Mouse (Mus musculus) colon, adult 2 months (tissue): ENCODE results near the gene Doc2a. TPM values are rescaled to one million over a fixed set of nuclear protein-coding genes. Genes with fewer than 3 reads are reported as not detected.

Experiments
- polyA plus RNA-seq: library from polyadenylated mRNA; depleted of rRNA; stranded (reverse); fragments of >200 nt; gene quantifications from 2 replicates; pipeline ENCODE4 v1.2.3, GENCODE M21; 2012; rRNA removed

Gene Doc2a
- not detected in 2 replicates for polyA plus RNA-seq

GRCm38 (mm10) chr7:126847116-126847420, at the start of gene Doc2a:
Doc2a (plus strand) TSS chr7:126847416.

GRCm38 (mm10) chr7:126831539-126831938, 15.7 kb upstream of the Doc2a start, which contains the start of gene 4930451I11Rik:
4930451I11Rik (minus strand) TSS chr7:126831639.

GRCm38 (mm10) chr7:126861429-126862130, 14.4 kb downstream of the Doc2a start, which contains the start of gene Hirip3:
Hirip3 (plus strand) TSS chr7:126861972.

DNA sequence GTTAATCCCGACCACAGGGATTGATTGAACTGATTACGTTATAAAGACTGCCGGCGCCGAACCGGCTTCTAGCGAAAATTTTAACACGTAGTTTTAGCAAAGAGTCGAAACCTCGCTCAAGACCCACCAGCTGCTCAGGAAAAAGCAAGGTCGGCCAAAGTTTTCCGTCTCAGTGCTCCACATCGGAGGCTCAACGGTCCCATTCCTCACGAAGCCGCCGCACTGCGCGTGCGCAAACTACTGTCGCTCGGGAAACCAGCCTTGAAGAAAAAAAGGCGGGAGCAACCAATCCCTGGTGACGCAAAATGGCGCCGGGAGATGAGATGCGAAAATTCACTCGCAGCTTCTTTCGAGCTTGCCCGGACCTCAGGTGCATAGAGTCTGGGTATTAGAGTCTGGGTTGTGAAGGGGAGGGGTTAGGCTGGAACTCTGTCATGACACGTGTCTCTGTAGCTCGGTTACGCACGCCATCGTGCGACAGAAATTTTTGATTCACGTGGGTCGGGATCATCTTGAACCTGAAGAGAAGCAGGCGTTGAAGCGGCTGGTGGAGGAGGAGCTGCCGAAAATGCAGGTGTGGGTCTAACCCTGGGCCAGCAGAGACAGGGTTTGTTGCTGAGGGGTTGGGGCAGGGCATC, 15.1 kb downstream of the Doc2a start, which contains the start of gene Ino80e:
Gene Ino80e (minus strand): TSS at position 231 of the 638 bp plus-strand sequence.

GRCm38 (mm10) chr7:126884286-126885164, 37.3 kb downstream of the Doc2a start, which contains the start of gene Taok2:
Taok2 (minus strand) TSS chr7:126884703.

Other genes starting within 250 kb of the Doc2a start
- gene Nupr1, start 216.6 kb upstream of the Doc2a start, polyA plus RNA-seq, result 137 and 141 TPM in 2 replicates
- gene Sgf29, start 198.1 kb upstream of the Doc2a start, polyA plus RNA-seq, result 61.1 and 76.7 TPM in 2 replicates
- 267 and 274 TPM in 2 replicates for gene Sult1a1, start 171.0 kb upstream of the Doc2a start, polyA plus RNA-seq
- 64.6 and 66.5 TPM in 2 replicates for gene Bola2, start 152.0 kb upstream of the Doc2a start, polyA plus RNA-seq
- 36.8 and 37.9 TPM in 2 replicates for gene Slx1b, start 151.6 kb upstream of the Doc2a start, polyA plus RNA-seq
- gene Coro1a, start 139.6 kb upstream of the Doc2a start, polyA plus RNA-seq, result 84.8 and 89.6 TPM in 2 replicates
- gene Mapk3, start 87.8 kb upstream of the Doc2a start, polyA plus RNA-seq, result 651 and 659 TPM in 2 replicates
- gene Gdpd3, start 81.1 kb upstream of the Doc2a start, polyA plus RNA-seq, result 9.4 and 26.3 TPM in 2 replicates
- gene Ypel3, start 70.5 kb upstream of the Doc2a start, polyA plus RNA-seq, result 414 and 445 TPM in 2 replicates
- gene Tbx6, start 65.9 kb upstream of the Doc2a start, polyA plus RNA-seq, result 4.6 and 5.0 TPM in 2 replicates
- gene Ppp4c, start 54.9 kb upstream of the Doc2a start, polyA plus RNA-seq, result 190 and 210 TPM in 2 replicates
- 2.6 and 3.6 TPM in 2 replicates for gene Fam57b, start 49.7 kb upstream of the Doc2a start, polyA plus RNA-seq
- gene 4930451I11Rik, start 15.8 kb upstream of the Doc2a start, polyA plus RNA-seq, result not detected in 2 replicates
- gene Hirip3, start 14.6 kb downstream of the Doc2a start, polyA plus RNA-seq, result 6.8 and 9.7 TPM in 2 replicates
- gene Ino80e, start 15.0 kb downstream of the Doc2a start, polyA plus RNA-seq, result 53.1 and 56.0 TPM in 2 replicates
- 99.3 and 107 TPM in 2 replicates for gene Taok2, start 37.3 kb downstream of the Doc2a start, polyA plus RNA-seq
- gene Tmem219, start 75.5 kb downstream of the Doc2a start, polyA plus RNA-seq, result 109 and 125 TPM in 2 replicates
- 15.5 and 21.3 TPM in 2 replicates for gene Kctd13, start 81.5 kb downstream of the Doc2a start, polyA plus RNA-seq
- 0.51 and 0.92 TPM in 2 replicates for gene Asphd1, start 102.2 kb downstream of the Doc2a start, polyA plus RNA-seq
- gene Sez6l2, start 103.1 kb downstream of the Doc2a start, polyA plus RNA-seq, result 5.1 and 5.3 TPM in 2 replicates
- 248 and 339 TPM in 2 replicates for gene Cdipt, start 128.5 kb downstream of the Doc2a start, polyA plus RNA-seq
- gene Cdiptos, start 128.7 kb downstream of the Doc2a start, polyA plus RNA-seq, result 0.65 and 0.88 TPM in 2 replicates
- 270 and 280 TPM in 2 replicates for gene Mvp, start 167.2 kb downstream of the Doc2a start, polyA plus RNA-seq
- gene Pagr1b, start 169.1 kb downstream of the Doc2a start, polyA plus RNA-seq, result 3.0 and 4.5 TPM in 2 replicates
- 0.86 and 12.8 TPM in 2 replicates for gene Pagr1a, start 169.9 kb downstream of the Doc2a start, polyA plus RNA-seq
- gene Gm42742, start 173.7 kb downstream of the Doc2a start, polyA plus RNA-seq, result 35.5 and 40.3 TPM in 2 replicates
- gene Prrt2, start 173.8 kb downstream of the Doc2a start, polyA plus RNA-seq, result 7.0 and 8.9 TPM in 2 replicates
- gene Maz, start 179.6 kb downstream of the Doc2a start, polyA plus RNA-seq, result 182 and 234 TPM in 2 replicates
- 6.3 and 6.9 TPM in 2 replicates for gene Kif22, start 195.1 kb downstream of the Doc2a start, polyA plus RNA-seq
- 4,054 and 4,768 TPM in 2 replicates for gene Zg16, start 239.9 kb downstream of the Doc2a start, polyA plus RNA-seq
- gene AI467606, start 243.9 kb downstream of the Doc2a start, polyA plus RNA-seq, result 21.2 and 21.4 TPM in 2 replicates